Mouse (Mus musculus): ENCODE measurements around the gene Shroom2. TPM values are rescaled to one million over a fixed set of nuclear protein-coding genes. Genes with fewer than 3 reads are reported as not detected.

The Shroom2 gene
- total RNA-seq, 2 experiments from 2014 or later = 3.3 to 4.6 TPM

Other genes starting within 250 kb of the Shroom2 start
- gene Cldn34a, start 206.1 kb downstream of the Shroom2 start, total RNA-seq (2021) = not detected
- under 1 TPM in 1 of 2 experiments, not detected in 1; 0.23 TPM for gene Gpr143, start 12.5 kb upstream of the Shroom2 start, total RNA-seq (2021)
- gene Usp51, start 237.0 kb upstream of the Shroom2 start, total RNA-seq (2021) = not detected

Measured in heart, adult 18-20 months (tissue).